Mouse (Mus musculus) cerebellum, adult 2 months (tissue): ENCODE measurements around the gene Mrnip. TPM values are rescaled to one million over a fixed set of nuclear protein-coding genes. Genes with fewer than 3 reads are reported as not detected.

Experiments
- DNase-seq, 2 experiments: peaks; one replicate each; pipeline ENCODE4 v3.0.0; 2021
- H3K27ac ChIP-seq: fragments of 200-500 bp; 2 replicates; pipeline ENCODE4 v1.5.1; 2012; ENCODE audit warnings: low read length, control low read depth, inconsistent platforms; ENCODE audit not compliant: insufficient read depth
- H3K27me3 ChIP-seq: fragments of 200-500 bp; 2 replicates; pipeline ENCODE4 v1.6.1; 2012; ENCODE audit warnings: inconsistent platforms, mild to moderate bottlenecking, low read length, moderate library complexity; ENCODE audit not compliant: control insufficient read depth, insufficient read depth
- H3K4me1 ChIP-seq: fragments of 200-500 bp; 2 replicates; pipeline ENCODE4 v1.6.1; 2011; ENCODE audit warnings: low read length; ENCODE audit not compliant: control insufficient read depth, insufficient read depth
- H3K4me3 ChIP-seq: fragments of 200-500 bp; replicated peaks from 2 replicates; pipeline ENCODE3; 2011; ENCODE audit warnings: mild to moderate bottlenecking, low read depth, low read length, control low read depth; ENCODE audit not compliant: insufficient read depth
- CTCF ChIP-seq: fragments of 200-500 bp; IDR thresholded peaks from 2 replicates; pipeline ENCODE4 v1.5.1; 2011; ENCODE audit warnings: low read depth, mild to moderate bottlenecking, control low read depth, low read length, moderate library complexity, borderline replicate concordance; ENCODE audit not compliant: insufficient read depth
- POLR2A ChIP-seq: fragments of 200-500 bp; IDR thresholded peaks from 2 replicates; pipeline ENCODE4 v1.6.1; 2011; ENCODE audit warnings: low read length, control low read depth, borderline replicate concordance; ENCODE audit not compliant: insufficient read depth
- WGBS: fragments of 180-500 bp; shearing (Covaris S2); methylation state at CpG from one replicate; pipeline ENCODE4 v1.1.7; 2018; 5-methylcytosine and 5-hydroxymethylcytosine counted together
- polyA plus RNA-seq: library from polyadenylated mRNA; depleted of rRNA; stranded (reverse); fragments of >200 nt; gene quantifications from 2 replicates; pipeline ENCODE4 v1.2.3, GENCODE M21; 2012

Mrnip gene
- polyA plus RNA-seq, 1 experiment: 22.5 TPM

DNA sequence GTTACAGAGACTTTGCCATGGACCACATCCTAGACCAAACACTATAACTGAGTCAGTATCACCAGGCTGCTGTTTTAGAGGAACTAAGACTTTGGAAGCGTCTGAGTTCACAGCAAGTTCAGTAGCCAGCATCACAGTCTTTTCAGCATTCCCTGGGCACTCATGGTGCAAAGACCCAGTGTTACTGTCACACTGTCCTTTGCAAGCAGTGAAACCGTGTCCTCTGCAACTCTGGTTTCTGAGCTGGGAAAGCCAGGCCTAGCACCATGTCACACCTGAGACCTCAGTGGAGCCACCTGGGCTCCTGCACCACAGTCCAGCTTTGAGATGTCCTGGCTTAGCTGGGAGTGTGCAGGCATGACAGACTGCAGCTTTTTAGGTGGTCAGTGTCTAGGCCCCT, 24.7 kb downstream of the Mrnip start:
- 0 out of 2 replicates have a peak, but pooled peaks cover 3% of the 10 kb centered on the region for H3K4me1 ChIP-seq
- no peaks in the 10 kb centered on the region for H3K27me3 ChIP-seq
- no peak overlapping the region for H3K4me3 ChIP-seq
- DNase-seq: no peak
- TF ChIP-seq CTCF: no peak
- no peak for TF ChIP-seq POLR2A
- 93% methylated on average over 2 of the region's 2 CpGs for WGBS
- H3K27ac ChIP-seq: no peak overlapping the region

DNA sequence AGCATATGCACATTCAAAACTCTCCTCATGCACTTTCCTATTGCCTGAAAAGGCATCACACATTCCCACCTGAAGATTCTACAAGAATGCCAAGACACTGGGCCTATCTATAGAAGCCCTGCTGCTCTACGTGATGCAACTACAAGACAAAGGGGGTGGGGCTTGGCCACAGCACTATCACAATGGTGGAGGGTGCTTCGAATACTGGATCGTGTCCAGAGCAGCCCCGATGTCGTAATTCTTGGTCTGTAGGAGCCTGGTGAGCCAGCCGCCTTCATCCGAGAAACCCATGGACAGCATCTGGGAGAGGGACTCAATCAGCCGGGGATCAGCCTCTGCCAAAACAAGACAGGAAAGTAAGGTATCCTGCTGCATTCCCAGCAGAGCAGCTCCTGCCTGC, 26.4 kb downstream of the Mrnip start:
- H3K27ac ChIP-seq: no peak overlapping the region
- WGBS: 31% methylated on average over 8 of the region's 8 CpGs
- no peak for DNase-seq
- H3K27me3 ChIP-seq: no peaks in the 10 kb centered on the region
- H3K4me3 ChIP-seq: no peak overlapping the region
- peaks cover 3% of the 10 kb centered on the region; the same call in 1 of the 2 replicates for H3K4me1 ChIP-seq
- TF ChIP-seq POLR2A (no peak), CTCF (no peak)

DNA sequence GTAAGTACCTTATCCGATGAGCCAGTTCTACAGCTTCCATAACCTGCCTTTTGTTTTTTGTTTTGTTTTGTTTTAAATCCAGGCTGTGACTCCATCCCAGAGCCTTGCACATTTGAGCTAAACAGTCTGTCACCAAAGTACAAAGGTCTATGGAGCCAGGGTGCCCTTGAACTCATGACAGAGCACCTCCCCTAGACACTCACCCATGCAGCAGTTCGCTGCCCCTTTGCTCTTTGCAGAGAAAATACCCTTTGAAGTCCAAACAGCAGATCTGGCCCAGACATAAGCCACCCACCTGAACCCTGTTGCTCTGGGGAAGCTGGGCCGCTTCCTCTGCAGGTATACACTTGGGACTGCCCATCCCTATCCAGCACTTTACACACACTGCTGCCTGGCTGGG, 27.3 kb downstream of the Mrnip start:
- DNase-seq: no peak
- H3K4me1 ChIP-seq: peaks cover 3% of the 10 kb centered on the region; the same call in 1 of the 2 replicates
- 88% methylated on average over 3 of the region's 3 CpGs for WGBS
- H3K4me3 ChIP-seq: no peak overlapping the region
- no peak overlapping the region for H3K27ac ChIP-seq
- TF ChIP-seq POLR2A: no peak
- no peak for TF ChIP-seq CTCF
- no peaks in the 10 kb centered on the region for H3K27me3 ChIP-seq

DNA sequence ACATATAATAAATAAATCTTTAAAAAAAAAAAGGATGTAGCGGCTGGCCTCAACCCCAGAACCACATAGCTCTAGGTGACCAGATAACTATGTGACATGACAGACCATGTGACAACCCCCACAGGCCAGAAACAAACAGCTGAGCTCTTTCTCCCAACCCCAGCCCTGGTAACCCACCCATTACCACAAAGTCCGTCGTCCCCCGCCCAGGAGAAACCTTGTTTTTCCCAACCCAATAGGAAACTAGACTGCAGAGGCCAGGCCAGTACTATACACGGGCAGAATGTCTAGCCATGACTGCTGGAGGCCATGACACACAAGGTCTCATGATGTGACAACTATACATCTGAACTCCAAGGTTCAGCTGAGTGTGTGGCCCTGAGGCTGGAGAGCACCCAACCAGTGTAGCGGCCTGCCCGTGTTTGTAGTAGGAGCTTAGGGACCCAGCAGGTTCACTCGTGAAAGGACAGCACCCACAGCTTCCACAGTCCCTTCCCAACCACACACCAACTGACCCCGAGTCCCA, 29.1 kb downstream of the Mrnip start:
- no peak overlapping the region for H3K4me3 ChIP-seq
- H3K27ac ChIP-seq: no peak overlapping the region
- TF ChIP-seq POLR2A (no peak), CTCF (no peak)
- 89% methylated on average over 9 of the region's 9 CpGs for WGBS
- no peaks in the 10 kb centered on the region for H3K27me3 ChIP-seq
- DNase-seq: no peak
- H3K4me1 ChIP-seq: peaks cover 6% of the 10 kb centered on the region; the same call in 1 of the 2 replicates

- DNase-seq: no peak
- TF ChIP-seq CTCF: no peak
- no peak for TF ChIP-seq POLR2A
- 13% methylated on average over 3 of the region's 3 CpGs for whole genome bisulfite sequencing
- Histone ChIP-seq H3K4me3 (no peak overlapping the region), H3K27ac (no peak overlapping the region), H3K4me1 (peaks cover 6% of the 10 kb centered on the region), H3K27me3 (no peaks in the 10 kb centered on the region)
Measured at GRCm38 (mm10) chr11:50205434-50205833, 31.2 kb downstream of the Mrnip start.

DNA sequence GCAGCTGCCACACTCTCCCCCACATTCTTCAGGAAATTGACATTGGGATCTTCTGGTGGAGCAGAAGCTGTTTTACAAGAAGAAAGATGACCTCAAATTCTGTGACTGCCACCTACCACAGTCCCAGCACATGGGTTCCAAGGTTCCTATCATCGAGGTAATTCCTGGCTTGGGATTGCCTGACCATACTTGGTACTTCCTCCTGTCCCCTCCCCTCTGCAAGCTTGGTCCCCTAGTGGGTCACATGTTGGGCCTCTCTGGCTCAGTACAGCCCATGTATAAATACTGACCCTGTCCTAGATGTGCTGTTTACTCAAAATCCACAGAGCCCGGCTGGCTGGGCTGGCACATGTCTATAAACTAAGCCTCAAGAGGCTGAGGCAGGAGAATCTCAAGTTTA, 31.8 kb downstream of the Mrnip start:
- H3K4me1 ChIP-seq: peaks cover 6% of the 10 kb centered on the region
- WGBS: 68% methylated on average over 2 of the region's 2 CpGs
- H3K27me3 ChIP-seq: no peaks in the 10 kb centered on the region
- H3K27ac ChIP-seq: no peak overlapping the region
- DNase-seq: no peak
- H3K4me3 ChIP-seq: no peak overlapping the region
- no peak for TF ChIP-seq POLR2A
- TF ChIP-seq CTCF: no peak

- no peak overlapping the region for H3K27ac ChIP-seq
- H3K4me3 ChIP-seq: no peak overlapping the region
- 93% methylated on average over 14 of the region's 14 CpGs for WGBS
- no peak for DNase-seq
- peaks cover 6% of the 10 kb centered on the region for H3K4me1 ChIP-seq
- no peaks in the 10 kb centered on the region for H3K27me3 ChIP-seq
- no peak for TF ChIP-seq POLR2A
- TF ChIP-seq CTCF: no peak
Measured at GRCm38 (mm10) chr11:50207344-50207743, 33.1 kb downstream of the Mrnip start.

- Histone ChIP-seq H3K4me1 (peaks cover 8% of the 10 kb centered on the region), H3K27me3 (no peaks in the 10 kb centered on the region), H3K4me3 (no peak overlapping the region), H3K27ac (no peak overlapping the region)
- DNase-seq: no peak
- TF ChIP-seq POLR2A (no peak), CTCF (no peak)
- 96% methylated on average over 5 of the region's 5 CpGs for WGBS
Measured at GRCm38 (mm10) chr11:50208039-50208438, 33.8 kb downstream of the Mrnip start.
